Mouse (Mus musculus): ENCODE measurements around the gene Rfx8. TPM values are rescaled to one million over a fixed set of nuclear protein-coding genes. Genes with fewer than 3 reads are reported as not detected.

Rfx8 gene
- total and polyA plus RNA-seq, 3 experiments, result not detected

- Histone ChIP-seq H3K27ac (ENCODE audit: control insufficient read depth, low read depth, low read length) (no peak overlapping the region), H3K4me3 (ENCODE audit: control insufficient read depth in 1 of 2, insufficient read depth in 1 of 2, low read depth in 2 of 2, low read length in 2 of 2) (no peak overlapping the region), H3K27me3 (ENCODE audit: control insufficient read depth in 1 of 2, insufficient read depth in 2 of 2, low read length in 2 of 2) (no peaks in the 10 kb centered on the region), H3K79me2 (ENCODE audit: control insufficient read depth, insufficient read depth, low read length, poor library complexity) (no peaks in the 10 kb centered on the region), H3K9ac (ENCODE audit: control insufficient read depth, low read depth, low read length, poor library complexity, severe bottlenecking) (no peak overlapping the region), H3K9me3 (replicated peaks; ENCODE audit: insufficient read depth, low read length) (no peaks in the 10 kb centered on the region), H3K36me3 (ENCODE audit: control insufficient read depth in 1 of 2, insufficient read depth in 2 of 2, low read length in 2 of 2) (no peaks in the 10 kb centered on the region), H3K4me1 (ENCODE audit: control insufficient read depth in 1 of 2, insufficient read depth in 2 of 2, low read length in 2 of 2) (no peaks in the 10 kb centered on the region)
- no peak for DNase-seq (ENCODE audit: low read depth, low spot score)
- TF ChIP-seq TAL1 (IDR thresholded peaks at IDR 0.05; ENCODE audit: low read length) (no peak), TBP (IDR thresholded peaks at IDR 0.05; ENCODE audit: low read depth, low read length) (no peak), KAT2A (conservative IDR thresholded peaks at IDR 0.05; ENCODE audit: low read depth, low read length) (no peak), MAFK (IDR thresholded peaks at IDR 0.05; ENCODE audit: borderline replicate concordance, low read depth, low read length) (no peak), POLR2AphosphoS5 (IDR thresholded peaks at IDR 0.05; ENCODE audit: borderline replicate concordance, low read depth, low read length) (no peak), NRF1 (IDR thresholded peaks at IDR 0.05; ENCODE audit: insufficient read depth, low read depth, low read length, poor library complexity, severe bottlenecking) (no peak)
Observed at GRCm38 (mm10) chr1:39714729-39715128, 6.1 kb downstream of the Rfx8 start.

DNA sequence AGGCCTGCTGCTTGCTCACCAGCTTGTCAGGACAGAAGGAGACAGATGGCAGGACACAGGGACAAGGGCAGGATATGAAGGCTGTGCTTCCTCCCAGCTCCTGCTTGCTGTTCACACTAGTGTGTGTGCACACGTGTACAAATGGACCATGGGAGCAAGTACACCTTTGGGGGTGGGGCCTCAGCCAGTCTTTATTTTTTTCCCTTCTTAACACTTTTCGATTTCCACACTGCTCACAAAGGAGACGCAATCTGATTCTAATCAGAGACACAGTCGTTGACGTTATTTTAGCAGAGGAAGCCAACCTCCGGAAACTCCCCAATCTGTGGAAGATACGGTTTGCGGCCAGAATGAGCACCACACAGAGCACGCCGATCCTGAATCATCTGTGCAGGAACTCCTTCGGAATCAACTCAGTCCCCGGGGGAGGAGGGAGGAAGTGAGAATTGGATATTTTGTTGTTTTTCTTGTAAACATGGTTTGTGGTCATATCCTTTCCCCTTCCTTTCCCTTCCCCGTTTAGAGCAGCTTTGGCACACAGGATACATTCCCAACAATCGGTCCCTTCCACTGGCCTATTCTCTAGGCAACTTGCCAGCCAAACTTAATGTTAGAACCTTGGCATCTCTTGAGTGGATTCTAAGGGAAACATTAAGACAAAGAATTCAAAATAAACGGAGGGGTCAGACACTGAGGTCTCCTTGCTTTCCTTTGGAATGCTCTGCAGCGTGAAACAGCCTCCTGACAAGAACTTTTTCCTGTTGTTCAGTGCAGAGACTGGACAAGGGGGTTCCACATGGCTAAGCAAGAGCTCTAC lies 6.7 kb downstream of the Rfx8 start:
- H3K9ac ChIP-seq (ENCODE audit: control insufficient read depth, low read depth, low read length, poor library complexity, severe bottlenecking), result no peak overlapping the region
- no peak overlapping the region for H3K4me3 ChIP-seq (ENCODE audit: control insufficient read depth in 1 of 2, insufficient read depth in 1 of 2, low read depth in 2 of 2, low read length in 2 of 2)
- TF ChIP-seq RCOR1 (IDR thresholded peaks at IDR 0.05; ENCODE audit: low read depth, low read length) (no peak), CHD2 (IDR thresholded peaks at IDR 0.05; ENCODE audit: low read length) (no peak), SMC3 (IDR thresholded peaks at IDR 0.05; ENCODE audit: low read depth, low read length) (no peak), MAFK (IDR thresholded peaks at IDR 0.05; ENCODE audit: borderline replicate concordance, low read depth, low read length) (no peak), POLR2A (IDR thresholded peaks at IDR 0.05; ENCODE audit: control insufficient read depth in 1 of 2, insufficient read depth in 1 of 2, low read depth in 1 of 2, low read length in 2 of 2, poor library complexity in 1 of 2) (no peak), E2F4 (IDR thresholded peaks at IDR 0.05; ENCODE audit: borderline replicate concordance, low read depth, low read length) (no peak), MAX (IDR thresholded peaks at IDR 0.05; ENCODE audit: low read length) (no peak), RAD21 (IDR thresholded peaks at IDR 0.05; ENCODE audit: low read depth, low read length) (no peak), CTCF (IDR thresholded peaks at IDR 0.05 in 2 of 3, conservative IDR thresholded peaks at IDR 0.05 in 1 of 3; ENCODE audit: control insufficient read depth in 1 of 3, insufficient read depth in 1 of 3, low read depth in 2 of 3, low read length in 3 of 3, poor library complexity in 1 of 3, severe bottlenecking in 1 of 3) (no peak), USF2 (IDR thresholded peaks at IDR 0.05; ENCODE audit: borderline replicate concordance in 1 of 2, insufficient read depth in 1 of 2, low read depth in 1 of 2, low read length in 2 of 2) (no peak)
- H3K9me3 ChIP-seq (replicated peaks; ENCODE audit: insufficient read depth, low read length), result no peaks in the 10 kb centered on the region
- no peaks in the 10 kb centered on the region for H3K4me1 ChIP-seq (ENCODE audit: control insufficient read depth in 1 of 2, insufficient read depth in 2 of 2, low read length in 2 of 2)
- no peaks in the 10 kb centered on the region for H3K27me3 ChIP-seq (ENCODE audit: control insufficient read depth in 1 of 2, insufficient read depth in 2 of 2, low read length in 2 of 2)
- no peaks in the 10 kb centered on the region for H3K79me2 ChIP-seq (ENCODE audit: control insufficient read depth, insufficient read depth, low read length, poor library complexity)
- no peaks in the 10 kb centered on the region for H3K36me3 ChIP-seq (ENCODE audit: control insufficient read depth in 1 of 2, insufficient read depth in 2 of 2, low read length in 2 of 2)
- no peak overlapping the region for H3K27ac ChIP-seq (ENCODE audit: control insufficient read depth, low read depth, low read length)
- DNase-seq (ENCODE audit: low read depth, low spot score), result no peak
